Mouse (Mus musculus) cortical plate, adult 2 months (tissue): ENCODE measurements at regions not wholly inside any gene's neighbourhood (a gene's known extent, or its start where the extent isn't known, plus 50 kb on each side); places are given as distances from the start of the nearest gene placed in this dataset.

Experiments
- H3K27ac ChIP-seq: fragments of 200-500 bp; 2 replicates; pipeline ENCODE4 v1.5.1; 2012; ENCODE audit warnings: low read length, control low read depth, inconsistent platforms; ENCODE audit not compliant: insufficient read depth
- H3K4me1 ChIP-seq: fragments of 200-500 bp; 2 replicates; pipeline ENCODE4 v1.6.1; 2011; ENCODE audit warnings: low read length; ENCODE audit not compliant: control insufficient read depth, insufficient read depth
- H3K4me3 ChIP-seq: fragments of 200-500 bp; 2 replicates; pipeline ENCODE4 v1.5.1; 2011; ENCODE audit warnings: mild to moderate bottlenecking, low read length, control low read depth; ENCODE audit not compliant: insufficient read depth
- CTCF ChIP-seq: fragments of 200-500 bp; IDR thresholded peaks from 2 replicates; pipeline ENCODE4 v1.5.1; 2011; ENCODE audit warnings: mild to moderate bottlenecking, control low read depth, low read length; ENCODE audit not compliant: insufficient read depth; ENCODE audit errors: extremely low read depth
- POLR2A ChIP-seq: fragments of 200-500 bp; IDR thresholded peaks from 2 replicates; pipeline ENCODE4 v1.6.1; 2011; ENCODE audit warnings: mild to moderate bottlenecking, low read length, control low read depth; ENCODE audit not compliant: insufficient read depth; ENCODE audit errors: extremely low read depth

GRCm38 (mm10) chr16:30134642-30135165 is 70.5 kb downstream of the Hes1 start:
- Histone ChIP-seq H3K4me3 (no peak overlapping the region), H3K27ac (no peak overlapping the region), H3K4me1 (no peaks in the 10 kb centered on the region)
- TF ChIP-seq POLR2A (no peak), CTCF (no peak)

- Histone ChIP-seq H3K4me1 (no peaks in the 10 kb centered on the region), H3K27ac (no peak overlapping the region)
- TF ChIP-seq CTCF (no peak), POLR2A (no peak)
Observed at GRCm38 (mm10) chr16:30136849-30137248, 72.7 kb downstream of the Hes1 start.

GRCm38 (mm10) chr16:30137812-30138211 is 73.6 kb downstream of the Hes1 start:
- no peak overlapping the region for H3K4me3 ChIP-seq
- H3K27ac ChIP-seq = no peak overlapping the region
- no peak for TF ChIP-seq POLR2A
- TF ChIP-seq CTCF = no peak
- H3K4me1 ChIP-seq = no peaks in the 10 kb centered on the region

More at GRCm38 (mm10) chr16:30136849-30137248, 72.7 kb downstream of the Hes1 start:
- H3K4me3 ChIP-seq = no peak overlapping the region

- no peak overlapping the region for H3K4me3 ChIP-seq
- TF ChIP-seq POLR2A = no peak
- TF ChIP-seq CTCF = no peak
- no peak overlapping the region for H3K27ac ChIP-seq
- H3K4me1 ChIP-seq = no peaks in the 10 kb centered on the region
Observed at GRCm38 (mm10) chr16:30144818-30145464, 80.8 kb downstream of the Hes1 start.

- H3K4me3 ChIP-seq = no peak overlapping the region
- no peak overlapping the region for H3K27ac ChIP-seq
- H3K4me1 ChIP-seq = no peaks in the 10 kb centered on the region
- TF ChIP-seq CTCF (no peak), POLR2A (no peak)
Observed at GRCm38 (mm10) chr16:30145465-30146207, 81.5 kb downstream of the Hes1 start.

- TF ChIP-seq POLR2A (no peak), CTCF (no peak)
Observed at GRCm38 (mm10) chr16:30146208-30146525, 82.0 kb downstream of the Hes1 start.

GRCm38 (mm10) chr16:30147296-30147695 is 83.1 kb downstream of the Hes1 start:
- H3K27ac ChIP-seq = no peak overlapping the region
- TF ChIP-seq CTCF = no peak
- no peak for TF ChIP-seq POLR2A
- H3K4me1 ChIP-seq = no peaks in the 10 kb centered on the region
- no peak overlapping the region for H3K4me3 ChIP-seq

More at GRCm38 (mm10) chr16:30146208-30146525, 82.0 kb downstream of the Hes1 start:
- H3K4me1 ChIP-seq = no peaks in the 10 kb centered on the region
- no peak overlapping the region for H3K4me3 ChIP-seq
- H3K27ac ChIP-seq = no peak overlapping the region

- Histone ChIP-seq H3K27ac (no peak overlapping the region), H3K4me1 (0 out of 2 replicates have a peak, but pooled peaks cover 2% of the 10 kb centered on the region), H3K4me3 (no peak overlapping the region)
- no peak for TF ChIP-seq POLR2A
- no peak for TF ChIP-seq CTCF
Observed at GRCm38 (mm10) chr16:30151104-30151503, 86.9 kb downstream of the Hes1 start.

GRCm38 (mm10) chr16:30155070-30155469 is 90.9 kb downstream of the Hes1 start:
- Histone ChIP-seq H3K4me3 (no peak overlapping the region), H3K27ac (no peak overlapping the region), H3K4me1 (0 out of 2 replicates have a peak, but pooled peaks cover 2% of the 10 kb centered on the region)
- TF ChIP-seq POLR2A = no peak
- no peak for TF ChIP-seq CTCF

GRCm38 (mm10) chr16:30155486-30156246 is 91.5 kb downstream of the Hes1 start:
- TF ChIP-seq CTCF = no peak
- no peak for TF ChIP-seq POLR2A
- H3K4me3 ChIP-seq = no peak overlapping the region
- 0 out of 2 replicates have a peak, but pooled peaks cover 2% of the 10 kb centered on the region for H3K4me1 ChIP-seq
- no peak overlapping the region for H3K27ac ChIP-seq
